Mouse (Mus musculus): ENCODE data around the gene Nlrc3. TPM values are rescaled to one million over a fixed set of nuclear protein-coding genes. Genes with fewer than 3 reads are reported as not detected.

Nlrc3 gene
- total RNA-seq, 2 experiments from 2014 or later = 1.4 to 1.8 TPM

- DNase-seq = no peak
Observed at GRCm38 (mm10) chr16:3928582-3928981, 47.9 kb downstream of the Nlrc3 start.

GRCm38 (mm10) chr16:3923966-3924365 lies 52.5 kb downstream of the Nlrc3 start:
- no peak for DNase-seq

GRCm38 (mm10) chr16:3923515-3923914 lies 52.9 kb downstream of the Nlrc3 start:
- no peak for DNase-seq

DNA sequence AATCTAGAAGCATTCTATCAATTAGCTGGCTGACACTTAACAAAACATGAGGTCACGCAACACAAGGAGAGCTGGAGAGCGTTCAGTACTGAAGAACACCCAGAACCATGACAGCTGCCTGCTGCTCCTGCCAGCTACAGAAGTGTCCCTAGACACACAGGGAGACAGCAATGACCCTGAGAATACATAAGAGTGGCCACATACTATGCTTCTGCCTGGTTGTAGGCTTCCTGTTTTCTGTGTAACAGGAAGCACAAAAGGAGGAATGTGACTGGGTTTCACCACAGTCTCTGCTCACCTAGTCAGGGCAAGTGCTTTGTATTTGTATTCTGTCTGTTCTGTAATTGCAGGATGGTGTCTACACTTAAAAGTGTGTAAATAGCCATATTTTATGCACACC lies 55.7 kb downstream of the Nlrc3 start:
- peak in 1 of 2 experiments; percentile 25 for DNase-seq

DNA sequence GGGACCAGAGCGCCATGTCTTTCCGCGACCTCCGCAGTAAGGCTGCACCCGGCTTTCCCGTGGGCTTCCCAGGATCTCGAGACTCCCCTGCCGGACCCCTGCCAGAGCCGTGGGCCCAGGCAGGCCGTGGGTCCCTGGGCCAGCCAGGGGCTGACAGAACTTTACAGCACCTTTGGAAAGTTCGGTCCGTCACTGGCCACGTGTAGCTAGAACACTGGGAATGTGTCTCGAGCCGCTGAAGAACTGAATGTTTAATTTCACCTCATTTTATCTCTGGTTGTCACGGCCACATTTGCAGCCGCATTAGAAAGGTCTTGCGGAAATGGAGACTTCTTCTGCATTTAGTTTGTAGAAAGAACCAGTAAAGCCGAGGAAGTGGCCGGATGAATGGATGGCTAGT lies 67.3 kb downstream of the Nlrc3 start:
- DNase-seq = no peak

GRCm38 (mm10) chr16:3908537-3909111 lies 67.8 kb downstream of the Nlrc3 start, which contains the start of the genes 1700037C18Rik and Cluap1:
Gene 1700037C18Rik (minus strand): TSS chr16:3908689.
Gene Cluap1 (plus strand): TSS chr16:3908801.
- DNase-seq = peak; percentile 95 to 96

DNA sequence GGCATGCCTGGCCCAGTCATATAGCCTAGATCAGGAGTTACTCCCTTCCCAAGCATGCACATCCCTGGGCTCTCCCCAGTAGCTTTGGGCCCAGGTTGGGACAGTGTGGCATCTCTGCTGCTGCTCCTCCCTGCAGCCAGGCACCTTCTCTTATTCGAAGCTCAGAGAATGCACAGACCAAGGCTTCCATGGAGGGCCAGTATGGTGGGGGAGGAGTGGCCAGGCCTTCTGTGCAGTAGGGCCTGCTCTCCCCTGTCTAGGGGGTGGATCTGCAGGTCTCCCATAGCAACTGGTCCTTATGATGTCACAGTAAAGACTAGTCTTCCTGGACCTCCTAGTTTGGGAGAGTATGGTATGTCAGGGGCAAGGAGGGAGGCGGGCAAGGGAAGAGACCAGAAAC lies 69.0 kb downstream of the Nlrc3 start:
- DNase-seq = no peak

DNA sequence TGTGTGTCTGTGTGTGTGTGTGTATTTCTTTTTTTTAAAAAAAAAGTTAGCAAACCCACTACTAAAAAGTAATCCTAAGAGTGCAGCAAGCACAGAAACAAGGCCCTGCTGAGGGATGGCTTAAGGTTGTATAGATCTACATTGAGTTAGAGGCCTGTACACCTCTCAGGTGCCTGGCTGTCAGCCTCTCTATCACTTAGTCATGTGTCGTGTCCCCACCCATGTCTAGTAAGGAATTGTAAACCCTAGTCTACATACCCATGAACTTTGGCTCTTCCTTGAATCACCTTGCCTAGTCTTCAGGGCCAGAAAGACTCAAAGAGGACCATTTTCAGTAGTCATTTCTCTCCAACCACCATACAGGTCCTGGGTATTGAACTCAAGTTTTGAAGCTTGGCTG lies 79.9 kb downstream of the Nlrc3 start:
- no peak for DNase-seq

GRCm38 (mm10) chr16:3896046-3896445 lies 80.4 kb downstream of the Nlrc3 start:
- no peak for DNase-seq

DNA sequence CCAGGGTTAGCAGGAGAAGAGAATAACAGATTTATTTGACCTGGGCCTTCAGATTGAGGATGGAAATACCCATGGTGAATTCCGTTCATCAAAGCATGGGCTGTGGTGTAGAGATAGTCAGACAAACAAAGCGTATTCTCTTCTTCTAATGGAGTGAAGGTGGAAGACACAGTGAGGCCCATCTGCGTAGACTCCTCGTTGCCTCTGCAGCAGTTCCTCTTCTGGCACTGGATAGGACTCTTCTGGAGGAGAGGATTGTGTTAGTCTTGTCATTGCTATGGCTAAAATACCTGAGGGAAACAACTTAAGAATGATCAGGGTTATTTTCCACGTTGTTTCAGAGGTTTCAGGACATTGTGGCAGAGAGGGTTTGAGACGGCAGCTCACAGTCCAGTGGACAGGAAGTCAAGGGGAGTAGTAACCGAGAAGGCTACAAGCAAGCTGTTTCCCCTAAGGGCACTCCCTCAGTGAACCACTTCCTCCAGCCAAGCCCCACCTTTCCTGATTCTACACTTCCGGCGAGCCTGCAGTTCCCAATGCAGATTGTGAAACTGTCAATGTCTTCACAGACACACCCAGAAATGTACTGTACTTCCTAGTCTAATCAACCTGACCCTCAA lies 81.1 kb downstream of the Nlrc3 start:
- DNase-seq = peak; percentile 64 to 89

Small RNA genes lying within 50 kb of the gene (microRNA-seq; reads per million reads assigned to microRNA genes)
- gene Gm23493 = 0 reads per million in 2 experiments

Other genes with a start within 250 kb of the Nlrc3 start
- 1 to 10 TPM; 7.4 to 8.7 TPM for gene Zfp263, start 232.5 kb downstream of the Nlrc3 start, total RNA-seq (2021)
- not detected for gene Olfr15, start 145.8 kb downstream of the Nlrc3 start, total RNA-seq (2021)
- 1 to 10 TPM; 1.3 to 1.4 TPM for gene Zfp174, start 129.4 kb downstream of the Nlrc3 start, total RNA-seq (2021)
- gene Naa60, start 104.3 kb downstream of the Nlrc3 start, total RNA-seq (2021) = 10 to 100 TPM; 39.6 to 56.8 TPM
- 10 to 100 TPM in 1 of 2 experiments, 1 to 10 TPM in 1; 9.6 to 10.7 TPM for gene Zfp597, start 92.1 kb downstream of the Nlrc3 start, total RNA-seq (2021)
- not detected for gene Gm20695, start 92.0 kb downstream of the Nlrc3 start, total RNA-seq (2021)
- 1 to 10 TPM; 2.1 to 3.0 TPM for gene 1700037C18Rik, start 67.9 kb downstream of the Nlrc3 start, total RNA-seq (2021)
- 10 to 100 TPM; 10.9 to 11.6 TPM for gene Cluap1, start 67.8 kb downstream of the Nlrc3 start, total RNA-seq (2021)
- 1 to 10 TPM; 7.7 to 8.8 TPM for gene Slx4, start 27.1 kb upstream of the Nlrc3 start, total RNA-seq (2021)
- not detected for gene Dnase1, start 60.3 kb upstream of the Nlrc3 start, total RNA-seq (2021)
- gene Trap1, start 101.2 kb upstream of the Nlrc3 start, total RNA-seq (2021) = 100 to 1,000 TPM; 144 to 155 TPM
- 10 to 100 TPM; 39.3 to 40.0 TPM for gene Crebbp, start 237.4 kb upstream of the Nlrc3 start, total RNA-seq (2021)